Mouse (Mus musculus): ENCODE measurements at regions not wholly inside any gene's neighbourhood (a gene's known extent, or its start where the extent isn't known, plus 50 kb on each side); places are given as distances from the start of the nearest gene placed in this dataset.
A peak's percentile ranks its signal among the peaks of the same experiment; 100 is the strongest.
"Not testable (repeated sequence)": the region's sequence is repeated elsewhere in the genome, so short reads cannot be mapped to it uniquely, and the experiment has no call there.

DNA sequence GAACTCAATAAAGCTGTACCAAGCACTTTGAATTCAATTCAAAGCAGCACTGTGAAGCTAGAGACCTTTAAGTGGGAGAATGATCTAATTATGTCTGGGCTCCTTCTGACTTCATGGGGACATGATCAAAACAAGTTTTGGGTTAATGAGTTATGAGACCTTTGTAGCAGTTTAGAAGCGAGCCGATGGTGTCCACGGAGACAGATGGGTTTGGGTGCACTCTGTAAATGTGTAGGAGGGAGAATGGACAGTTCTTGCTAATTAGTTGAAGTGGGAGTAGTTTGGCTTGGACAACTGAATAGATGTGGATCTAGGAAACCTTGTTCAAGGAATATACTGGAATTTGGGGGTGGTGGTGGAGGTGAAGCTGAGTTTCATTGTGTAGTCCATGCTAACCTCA lies 186.3 kb upstream of the Cldn34b3 start:
- no peak for DNase-seq (ENCODE audit: low spot score in 2 of 2)

DNA sequence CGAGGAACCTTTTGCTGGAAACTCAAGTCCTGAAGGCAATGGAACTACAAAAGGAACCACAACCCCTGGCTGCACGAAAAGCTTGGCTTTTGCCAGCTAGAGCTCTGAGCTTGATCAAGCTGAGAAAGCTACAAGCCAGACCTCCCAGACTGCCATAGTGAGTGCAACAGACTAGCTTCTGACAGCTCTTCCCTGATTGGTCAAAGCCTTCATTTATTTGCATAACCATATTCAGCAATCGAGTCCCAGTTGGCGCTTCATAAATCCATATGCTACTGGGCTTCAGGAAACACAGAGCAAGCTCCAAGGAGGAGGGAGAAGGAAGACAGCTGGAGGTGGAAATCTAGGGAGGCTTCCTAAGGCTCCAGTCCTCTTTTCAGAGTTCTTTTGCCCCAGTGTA lies 181.4 kb upstream of the Cldn34b3 start:
- DNase-seq (ENCODE audit: low spot score in 2 of 2): no peak

DNA sequence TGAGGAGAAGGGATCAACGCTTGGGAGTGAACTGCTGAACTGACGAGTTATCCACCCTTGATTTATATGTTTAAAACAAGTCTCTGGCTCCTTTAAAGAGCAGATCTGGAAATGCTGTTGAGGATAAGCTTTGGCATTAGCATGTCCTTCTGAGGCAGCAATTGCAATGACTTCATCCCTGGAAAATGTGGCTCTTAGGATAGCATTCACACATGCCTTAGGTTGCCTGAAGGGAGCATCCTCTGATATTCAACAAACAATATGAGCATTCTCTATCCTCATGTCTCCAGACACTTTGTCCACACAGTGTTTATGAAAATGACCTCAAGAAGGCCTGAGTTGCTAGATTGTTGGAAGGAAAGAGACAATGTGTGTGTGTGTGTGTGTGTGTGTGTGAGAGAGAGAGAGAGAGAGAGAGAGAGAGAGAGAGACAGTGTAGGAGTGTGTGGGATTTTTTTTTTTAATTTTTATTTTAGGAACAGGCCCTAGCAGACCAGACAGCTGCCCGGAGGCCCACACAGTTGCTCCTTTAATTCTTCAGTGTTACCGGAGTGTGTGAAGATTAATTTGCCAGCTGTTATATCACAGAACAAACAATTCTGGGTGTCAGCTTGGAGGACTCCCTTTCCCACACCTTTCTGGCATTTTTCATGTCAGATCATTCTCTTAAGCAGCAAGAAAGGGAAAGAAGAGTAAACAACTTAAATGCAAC lies 153.2 kb upstream of the Cldn34b3 start:
- DNase-seq (ENCODE audit: low spot score in 2 of 2): no peak

- DNase-seq (ENCODE audit: low spot score in 2 of 2): no peak
These were observed 148.0 kb upstream of the Cldn34b3 start for GRCm38 (mm10) chrX:76116086-76116485.

DNA sequence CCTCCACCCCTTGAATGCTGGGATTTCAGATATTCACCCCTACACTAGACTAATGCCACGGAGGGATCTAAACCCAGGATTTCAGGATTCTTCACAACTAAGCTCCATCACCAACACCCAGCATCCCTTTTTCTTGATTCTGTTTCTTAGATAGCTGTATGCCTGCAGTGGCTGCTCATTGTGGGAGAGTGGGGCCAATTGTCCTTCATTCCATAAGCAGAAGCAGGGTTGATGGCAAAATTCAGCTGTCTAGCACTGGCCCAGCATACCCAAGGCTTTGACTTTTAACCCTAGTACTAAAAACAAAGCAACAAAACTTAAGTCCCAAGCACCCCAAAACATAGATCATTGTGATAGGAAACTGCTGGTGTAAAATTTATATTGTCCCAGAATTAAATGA lies 147.5 kb upstream of the Cldn34b3 start:
- no peak for DNase-seq (ENCODE audit: low spot score in 2 of 2)

DNA sequence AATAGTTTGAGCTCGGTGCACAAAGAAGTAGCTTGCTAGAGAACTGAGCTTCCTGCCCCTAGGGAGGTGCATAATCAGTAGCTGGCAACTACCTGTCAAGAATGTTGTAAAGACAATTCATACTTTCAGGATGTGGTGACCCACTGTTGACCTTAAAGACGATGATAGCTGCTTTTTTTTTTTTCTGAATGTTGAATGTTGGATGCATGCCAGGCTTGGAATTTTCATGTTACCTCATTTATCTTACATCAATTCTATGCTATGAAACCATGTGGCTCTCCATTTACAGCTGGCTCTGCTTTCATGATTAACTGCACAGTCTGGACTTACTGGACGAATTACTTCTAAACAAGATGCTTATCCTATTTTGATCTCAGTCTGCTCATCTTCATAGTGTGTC lies 143.2 kb upstream of the Cldn34b3 start:
- no peak for DNase-seq (ENCODE audit: low spot score in 2 of 2)

GRCm38 (mm10) chrX:76123355-76123754 lies 140.7 kb upstream of the Cldn34b3 start:
- DNase-seq (ENCODE audit: low spot score in 2 of 2): no peak

DNA sequence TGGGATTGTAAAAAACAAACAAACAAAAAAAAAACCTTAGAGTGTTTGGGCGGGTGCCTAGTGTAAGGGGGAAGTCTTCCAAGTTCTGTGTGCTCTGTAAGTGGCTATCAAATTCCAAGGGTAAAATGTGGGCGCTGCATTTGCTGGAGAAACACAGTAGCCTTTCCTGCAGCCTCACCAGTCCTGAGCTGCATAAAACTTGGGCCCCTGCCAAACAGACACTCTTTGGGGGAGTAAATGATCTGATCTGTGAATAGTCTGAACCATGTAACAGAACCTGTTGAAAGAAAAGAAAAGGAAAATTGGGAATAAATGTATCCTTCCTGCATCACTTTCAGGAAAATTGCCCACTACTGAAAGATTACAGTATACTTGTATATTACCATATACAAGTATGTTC lies 126.4 kb upstream of the Cldn34b3 start:
- DNase-seq (ENCODE audit: low spot score in 2 of 2): no peak

- no peak for DNase-seq (ENCODE audit: low spot score in 2 of 2)
These were observed 123.1 kb upstream of the Cldn34b3 start for GRCm38 (mm10) chrX:76141022-76141421.

- DNase-seq (ENCODE audit: low spot score in 2 of 2): not testable (repeated sequence)
These were observed 89.3 kb upstream of the Cldn34b3 start for GRCm38 (mm10) chrX:76174806-76175205.

- DNase-seq (ENCODE audit: low spot score in 2 of 2): no peak
These were observed 82.5 kb upstream of the Cldn34b3 start for GRCm38 (mm10) chrX:76181446-76182148.

GRCm38 (mm10) chrX:76200607-76201006 lies 63.5 kb upstream of the Cldn34b3 start:
- DNase-seq (ENCODE audit: low spot score in 2 of 2): no peak

- peak; percentile 29 to 31 for DNase-seq (ENCODE audit: low spot score in 2 of 2)
These were observed 62.7 kb upstream of the Cldn34b3 start for GRCm38 (mm10) chrX:76201366-76201765.
